Mouse (Mus musculus) small intestine, adult 2 months (tissue): Measurements from ENCODE around the gene Hspg2.

Source experiments
- CTCF ChIP-seq: fragments of 200-500 bp; IDR thresholded peaks from 2 replicates; pipeline ENCODE4 v1.5.1; 2012; ENCODE audit warnings: low read depth, mild to moderate bottlenecking, control low read depth, inconsistent platforms, low read length, moderate library complexity, mixed read lengths; ENCODE audit not compliant: insufficient replicate concordance, insufficient read length; ENCODE audit errors: extremely low read depth
- POLR2A ChIP-seq: fragments of 200-500 bp; IDR thresholded peaks from 2 replicates; pipeline ENCODE4 v1.6.1; 2012; ENCODE audit warnings: low read depth, mild to moderate bottlenecking, control low read depth, inconsistent platforms, low read length, moderate library complexity

- no peak for TF ChIP-seq CTCF
- TF ChIP-seq POLR2A = no peak
These were observed 33.6 kb downstream of the Hspg2 start for GRCm38 (mm10) chr4:137502183-137502582.
